26 mouse cellular contexts compared by ENCODE assay signal in the genomic region with DNA sequence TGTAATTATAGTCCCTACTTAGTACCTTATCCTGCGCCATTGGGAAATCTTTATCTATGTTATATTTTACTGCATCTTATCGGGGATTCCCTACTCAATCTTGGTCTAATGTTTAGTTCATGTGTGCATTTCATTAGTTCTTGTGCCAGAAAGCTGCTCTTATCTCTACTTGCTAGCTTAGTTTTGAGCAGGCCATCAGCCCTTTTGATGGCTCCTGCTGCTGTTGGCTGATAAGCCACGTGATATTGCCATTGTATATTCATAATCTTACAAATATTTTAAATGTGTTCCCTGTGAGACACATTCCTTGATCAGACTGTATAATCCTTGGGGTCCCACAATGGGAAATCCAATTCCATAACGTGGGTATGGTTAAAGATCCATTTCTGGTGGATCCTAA. TPM values are rescaled to one million over a fixed set of nuclear protein-coding genes. Genes with fewer than 3 reads are reported as not detected.
DNase-seq lines count a peak whose midpoint lies in the region; ATAC-seq and TF ChIP-seq lines count a peak whose summit lies in the region.
"Had no signal": no experiment of that assay in that cellular context is flagged by ENCODE, and none has a peak within 500 bp of the region (broad histone marks: within the 10 kb centered on the region; RNA-seq: fewer than 3 reads in every experiment).

No protein-coding gene starts in this region.

- peaks cover 0 to 2% of the 10 kb centered on the region in 2 experiments; a peak in 1 of 4 replicates for H3K4me1 ChIP-seq in MEL (ENCODE audit: control insufficient read depth in 1 of 2, insufficient read depth in 2 of 2, low read length in 2 of 2)
- peaks cover 6% of the 10 kb centered on the region; the same call in 1 of the 2 replicates for H3K4me1 ChIP-seq in liver, embryonic 16.5 days (ENCODE audit: control insufficient read depth, low read depth, low read length)
- H3K4me1 ChIP-seq in forebrain, postnatal 0 days (ENCODE audit: insufficient read depth), result no peaks in the 10 kb centered on the region
- H3K4me1 ChIP-seq: embryonic facial prominence, embryonic 12.5 days; embryonic facial prominence, embryonic 15.5 days; forebrain, embryonic 12.5 days; heart, embryonic 12.5 days; heart, embryonic 15.5 days had no signal

- WGBS in liver, embryonic 16.5 days (ENCODE audit: insufficient replicate concordance), result 34% methylated on average over 4 of the region's 4 CpGs
- 82% methylated on average over 4 of the region's 4 CpGs for WGBS in forebrain, postnatal 0 days

- peak; percentile 25 to 40; a peak in 2 of 4 replicates for TF ChIP-seq EP300 in MEL (IDR thresholded peaks at IDR 0.05; ENCODE audit: low read depth in 1 of 2, low read length in 2 of 2)

- intact Hi-C loops in left cerebral cortex, postnatal 14 days (cut with DNase I), result no loop called here

- no peak overlapping the region for H3K4me2 ChIP-seq in liver, embryonic 16.5 days (ENCODE audit: low read depth, low read length)
- no peak overlapping the region for H3K4me2 ChIP-seq in forebrain, postnatal 0 days (ENCODE audit: low read depth)
- H3K4me2 ChIP-seq: embryonic facial prominence, embryonic 12.5 days; embryonic facial prominence, embryonic 15.5 days; forebrain, embryonic 12.5 days; heart, embryonic 12.5 days; heart, embryonic 15.5 days; hindbrain, embryonic 14.5 days had no signal

- no peaks in the 10 kb centered on the region for H3K9me3 ChIP-seq in MEL (replicated peaks; ENCODE audit: insufficient read depth, low read length)
- no peaks in the 10 kb centered on the region for H3K9me3 ChIP-seq in liver, embryonic 16.5 days (replicated peaks; ENCODE audit: control insufficient read depth, low read length)
- H3K9me3 ChIP-seq in forebrain, postnatal 0 days (ENCODE audit: low read length), result no peaks in the 10 kb centered on the region
- H3K9me3 ChIP-seq: embryonic facial prominence, embryonic 12.5 days; embryonic facial prominence, embryonic 15.5 days; forebrain, embryonic 12.5 days; heart, embryonic 12.5 days; heart, embryonic 15.5 days had no signal

- no peaks in the 10 kb centered on the region for H3K79me2 ChIP-seq in MEL (ENCODE audit: control insufficient read depth, insufficient read depth, low read length, poor library complexity)

- H3K4me3 ChIP-seq in MEL (ENCODE audit: control insufficient read depth in 1 of 2, insufficient read depth in 1 of 2, low read depth in 2 of 2, low read length in 2 of 2), result no peak overlapping the region
- H3K4me3 ChIP-seq in liver, embryonic 16.5 days (ENCODE audit: low read depth, low read length), result no peak overlapping the region
- no peak overlapping the region for H3K4me3 ChIP-seq in forebrain, postnatal 0 days (ENCODE audit: low read depth, low read length)
- H3K4me3 ChIP-seq: embryonic facial prominence, embryonic 12.5 days; embryonic facial prominence, embryonic 15.5 days; forebrain, embryonic 12.5 days; heart, embryonic 12.5 days; heart, embryonic 15.5 days had no signal

- peaks cover 0 to 2% of the 10 kb centered on the region in 2 experiments; a peak in 2 of 4 replicates for H3K36me3 ChIP-seq in MEL (ENCODE audit: control insufficient read depth in 1 of 2, insufficient read depth in 2 of 2, low read length in 2 of 2)
- no peaks in the 10 kb centered on the region for H3K36me3 ChIP-seq in liver, embryonic 16.5 days (ENCODE audit: control insufficient read depth, insufficient read depth)
- H3K36me3 ChIP-seq in forebrain, postnatal 0 days (ENCODE audit: insufficient read depth), result no peaks in the 10 kb centered on the region
- H3K36me3 ChIP-seq: embryonic facial prominence, embryonic 12.5 days; embryonic facial prominence, embryonic 15.5 days; forebrain, embryonic 12.5 days; heart, embryonic 12.5 days; heart, embryonic 15.5 days had no signal

- no peak for TF ChIP-seq CTCF in MEL (IDR thresholded peaks at IDR 0.05 in 2 of 3, conservative IDR thresholded peaks at IDR 0.05 in 1 of 3; ENCODE audit: control insufficient read depth in 1 of 3, insufficient read depth in 1 of 3, low read depth in 2 of 3, low read length in 3 of 3, poor library complexity in 1 of 3, severe bottlenecking in 1 of 3)
- TF ChIP-seq CTCF in forebrain, postnatal 0 days (IDR thresholded peaks at IDR 0.05; ENCODE audit: low read depth), result no peak

- no peak overlapping the region for H3K9ac ChIP-seq in MEL (ENCODE audit: control insufficient read depth, low read depth, low read length, poor library complexity, severe bottlenecking)
- no peak overlapping the region for H3K9ac ChIP-seq in liver, embryonic 16.5 days (ENCODE audit: low read depth, low read length)
- no peak overlapping the region for H3K9ac ChIP-seq in forebrain, postnatal 0 days
- H3K9ac ChIP-seq: embryonic facial prominence, embryonic 12.5 days; embryonic facial prominence, embryonic 15.5 days; forebrain, embryonic 12.5 days; heart, embryonic 12.5 days; heart, embryonic 15.5 days; hindbrain, embryonic 14.5 days had no signal

- TF ChIP-seq POLR2A in MEL (IDR thresholded peaks at IDR 0.05; ENCODE audit: control insufficient read depth in 1 of 2, insufficient read depth in 1 of 2, low read depth in 1 of 2, low read length in 2 of 2, poor library complexity in 1 of 2), result no peak

- ATAC-seq in erythroid progenitor cell, adult 5-6 weeks (replicated peaks; ENCODE audit: low FRiP score, poor library complexity, severe bottlenecking), result peak; percentile 52; the same call in 1 of the 2 replicates
- peak; percentile 68 for ATAC-seq in liver, embryonic 16.5 days (ENCODE audit: low read depth)
- peak; percentile 78; the same call in 1 of the 2 replicates for ATAC-seq in megakaryocyte-erythroid progenitor cell, adult 5-6 weeks (replicated peaks; ENCODE audit: low FRiP score, low TSS enrichment, poor library complexity, severe bottlenecking)
- no peak for ATAC-seq in forebrain, postnatal 0 days
- ATAC-seq: CD4-positive, CD25-positive, alpha-beta regulatory T cell, adult 4 months; hindbrain, postnatal 0 days; inflammation-experienced regulatory T-cells, adult 6 months; Patski had no signal

- DNase-seq in MEL (ENCODE audit: low read depth, low spot score), result no peak
- DNase-seq in left cerebral cortex, postnatal 14 days (ENCODE audit: low spot score in 2 of 2), result no peak
- DNase-seq in forebrain, postnatal 0 days, result no peak
- DNase-seq: adrenal gland, postnatal 10 days; adrenal gland, postnatal 36 days; cerebellum, adult 11 months; cerebellum, adult 2 months; cerebellum, adult 9-11 months; cerebellum, postnatal 25 days; gastrocnemius, postnatal 25 days; heart, adult 18-20 months; heart, postnatal 10 days; heart, postnatal 4 days had no signal

- no peak for TF ChIP-seq RAD21 in MEL (IDR thresholded peaks at IDR 0.05; ENCODE audit: low read depth, low read length)

- no peaks in the 10 kb centered on the region for H3K27me3 ChIP-seq in MEL (ENCODE audit: control insufficient read depth in 1 of 2, insufficient read depth in 2 of 2, low read length in 2 of 2)
- no peaks in the 10 kb centered on the region for H3K27me3 ChIP-seq in liver, embryonic 16.5 days (ENCODE audit: control insufficient read depth, insufficient read depth, low read depth, low read length)
- no peaks in the 10 kb centered on the region for H3K27me3 ChIP-seq in forebrain, postnatal 0 days (ENCODE audit: insufficient read depth, low read length)
- H3K27me3 ChIP-seq: embryonic facial prominence, embryonic 12.5 days; embryonic facial prominence, embryonic 15.5 days; forebrain, embryonic 12.5 days; heart, embryonic 12.5 days; heart, embryonic 15.5 days had no signal

- H3K27ac ChIP-seq in MEL (ENCODE audit: control insufficient read depth, low read depth, low read length), result no peak overlapping the region
- no peak overlapping the region for H3K27ac ChIP-seq in liver, embryonic 16.5 days (ENCODE audit: low read length)
- no peak overlapping the region for H3K27ac ChIP-seq in forebrain, postnatal 0 days (ENCODE audit: low read depth, low read length)
- H3K27ac ChIP-seq: embryonic facial prominence, embryonic 12.5 days; embryonic facial prominence, embryonic 15.5 days; forebrain, embryonic 12.5 days; heart, embryonic 15.5 days; hindbrain, embryonic 14.5 days; hindbrain, postnatal 0 days had no signal

TF ChIP-seq in MEL, 35 proteins besides CTCF, POLR2A, EP300 and RAD21 (continues in another document):
- TF ChIP-seq ZKSCAN1 (IDR thresholded peaks at IDR 0.05; ENCODE audit: low read depth, low read length), result no peak
- TF ChIP-seq CHD2 (IDR thresholded peaks at IDR 0.05; ENCODE audit: low read length), result no peak
- no peak for TF ChIP-seq MYB (IDR thresholded peaks at IDR 0.05; ENCODE audit: low read depth, low read length)
- TF ChIP-seq TBP (IDR thresholded peaks at IDR 0.05; ENCODE audit: low read depth, low read length), result no peak
- no peak for TF ChIP-seq MEF2A (IDR thresholded peaks at IDR 0.05; ENCODE audit: extremely low read depth, insufficient replicate concordance, low read depth, low read length, poor library complexity, severe bottlenecking)

RNA-seq across cellular contexts. Expression of a gene that starts 35.1 kb away (rescaled TPM):
- total RNA-seq in MEL (2012; rRNA removed), result 11.3 and 12.2 TPM in 2 replicates
- polyA plus RNA-seq in MEL (2012; ENCODE audit: insufficient read depth in 1 of 2, insufficient read length in 2 of 2, low read depth in 1 of 2, low replicate concordance in 2 of 2, missing spikeins in 1 of 2), result 10 to 100 TPM in 1 of 2 experiments, not detected in 1; 11.8 TPM
- 8.3 and 15.5 TPM in 2 replicates for total RNA-seq in erythroid progenitor cell, adult 5-6 weeks (2015; ENCODE audit: low replicate concordance)
- total RNA-seq in erythroid progenitor cell, adult 5-6 weeks (2017; ENCODE audit: low replicate concordance), result 10.1 and 27.7 TPM in 2 replicates
- 9.0 and 9.2 TPM in 2 replicates for polyA plus RNA-seq in liver, embryonic 16.5 days (2015; fragmentation: Nextera tagmentation; extraction: Ambion mirVana)
- 14.8 and 15.3 TPM in 2 replicates for total RNA-seq in megakaryocyte-erythroid progenitor cell, adult 5-6 weeks (2014; fragmentation: Nextera tagmentation)
- total RNA-seq in megakaryocyte-erythroid progenitor cell, adult 5-6 weeks (2017), result 15.3 and 16.2 TPM in 2 replicates
- 10 to 100 TPM; 10.0 to 10.7 TPM for total RNA-seq in left cerebral cortex, postnatal 14 days (2021)
- total RNA-seq in forebrain, postnatal 0 days (2014; rRNA removed), result 8.4 and 15.6 TPM in 2 replicates
- 3.2 and 4.2 TPM in 2 replicates for polyA plus RNA-seq in forebrain, postnatal 0 days (2015; fragmentation: Nextera tagmentation; extraction: Ambion mirVana)

RNA-seq across cellular contexts. Expression of a gene that starts 36.8 kb away (rescaled TPM):
- total RNA-seq in MEL (2012; rRNA removed), result 10.4 and 11.3 TPM in 2 replicates
- 10 to 100 TPM in 1 of 2 experiments, not detected in 1; 11.0 TPM for polyA plus RNA-seq in MEL (2012; ENCODE audit: insufficient read depth in 1 of 2, insufficient read length in 2 of 2, low read depth in 1 of 2, low replicate concordance in 2 of 2, missing spikeins in 1 of 2)
- total RNA-seq in erythroid progenitor cell, adult 5-6 weeks (2015; ENCODE audit: low replicate concordance), result 68.3 and 81.1 TPM in 2 replicates
- total RNA-seq in erythroid progenitor cell, adult 5-6 weeks (2017; ENCODE audit: low replicate concordance), result 80.4 and 123 TPM in 2 replicates
- 14.4 and 15.8 TPM in 2 replicates for polyA plus RNA-seq in liver, embryonic 16.5 days (2015; fragmentation: Nextera tagmentation; extraction: Ambion mirVana)
- total RNA-seq in megakaryocyte-erythroid progenitor cell, adult 5-6 weeks (2014; fragmentation: Nextera tagmentation), result 19.1 and 37.3 TPM in 2 replicates
- 32.0 and 32.1 TPM in 2 replicates for total RNA-seq in megakaryocyte-erythroid progenitor cell, adult 5-6 weeks (2017)
- total RNA-seq in left cerebral cortex, postnatal 14 days (2021), result 1 to 10 TPM; 1.5 to 2.0 TPM
- total RNA-seq in forebrain, postnatal 0 days (2014; rRNA removed), result 5.0 and 6.4 TPM in 2 replicates
- polyA plus RNA-seq in forebrain, postnatal 0 days (2015; fragmentation: Nextera tagmentation; extraction: Ambion mirVana), result 1.7 and 2.0 TPM in 2 replicates
